ENCODE assay signal across 8 mouse cellular contexts in genomic region chr1:59592359-59592758, GRCm38 (mm10).
DNase-seq lines count a peak whose midpoint lies in the region; ATAC-seq and TF ChIP-seq lines count a peak whose summit lies in the region.

No protein-coding gene starts in this region.

- 0 out of 2 replicates have a peak, but pooled peaks cover 5% of the 10 kb centered on the region for H3K27me3 ChIP-seq in lung, embryonic 15.5 days
- H3K27me3 ChIP-seq in neural tube, embryonic 14.5 days (ENCODE audit: control insufficient read depth, insufficient read depth, low read length), result no peaks in the 10 kb centered on the region

- no peak overlapping the region for H3K9ac ChIP-seq in lung, embryonic 15.5 days
- no peak overlapping the region for H3K9ac ChIP-seq in neural tube, embryonic 14.5 days (replicated peaks; ENCODE audit: low read depth, low read length)

- intact Hi-C loops in left cerebral cortex, adult 2 months (cut with DNase I), result no loop called here

- no peaks in the 10 kb centered on the region for H3K9me3 ChIP-seq in lung, embryonic 15.5 days
- H3K9me3 ChIP-seq in neural tube, embryonic 14.5 days (ENCODE audit: control insufficient read depth, low read length), result no peaks in the 10 kb centered on the region

- no peak overlapping the region for H3K4me3 ChIP-seq in lung, embryonic 15.5 days
- no peak overlapping the region for H3K4me3 ChIP-seq in left cerebral cortex, adult 2 months
- H3K4me3 ChIP-seq in neural tube, embryonic 14.5 days (ENCODE audit: low read depth, low read length), result no peak overlapping the region

- WGBS in lung, embryonic 15.5 days, result 18% methylated on average over 10 of the region's 10 CpGs
- WGBS in neural tube, embryonic 14.5 days, result 6% methylated on average over 10 of the region's 10 CpGs

- H3K4me1 ChIP-seq in lung, embryonic 15.5 days, result peaks cover 36% of the 10 kb centered on the region
- no peaks in the 10 kb centered on the region for H3K4me1 ChIP-seq in neural tube, embryonic 14.5 days (ENCODE audit: control insufficient read depth, insufficient read depth, low read length)

- H3K36me3 ChIP-seq in lung, embryonic 15.5 days, result no peaks in the 10 kb centered on the region
- no peaks in the 10 kb centered on the region for H3K36me3 ChIP-seq in neural tube, embryonic 14.5 days (ENCODE audit: control insufficient read depth, insufficient read depth, low read length)

- H3K4me2 ChIP-seq in lung, embryonic 15.5 days, result peak overlapping the region; percentile 48
- H3K4me2 ChIP-seq in neural tube, embryonic 14.5 days (ENCODE audit: low read depth, low read length), result peak overlapping the region; percentile 19; the same call in 1 of the 2 replicates

- ATAC-seq in lung, embryonic 15.5 days (ENCODE audit: borderline replicate concordance, extremely low read depth, low FRiP score, low TSS enrichment), result no peak
- peak; percentile 56; the same call in 1 of the 2 replicates for ATAC-seq in neural tube, embryonic 14.5 days (ENCODE audit: low read depth)

- DNase-seq in adrenal gland, postnatal 14 days, result peak; percentile 29
- DNase-seq in adrenal gland, adult 8-10 months, result no peak
- no peak for DNase-seq in lung, adult 18-20 months
- peak; percentile 32 to 41 for DNase-seq in left cerebral cortex, adult 2 months (ENCODE audit: extremely low spot score in 1 of 2, low spot score in 2 of 2)
- no peak for DNase-seq in ovary, postnatal 14 days (ENCODE audit: low spot score)
- no peak for DNase-seq in kidney, postnatal 36 days

- H3K27ac ChIP-seq in lung, embryonic 15.5 days, result peak overlapping the region; percentile 76
- no peak overlapping the region for H3K27ac ChIP-seq in left cerebral cortex, adult 2 months
- no peak overlapping the region for H3K27ac ChIP-seq in neural tube, embryonic 14.5 days (ENCODE audit: low read depth, low read length)

- TF ChIP-seq CTCF in left cerebral cortex, adult 2 months (IDR thresholded peaks at IDR 0.05), result no peak

Comparison
In these comparisons a context has a peak if more than half of its experiments do, and no peak if none do; other contexts are left out.
1. DNase-seq: peak in adrenal gland, postnatal 14 days (single experiment) and left cerebral cortex, adult 2 months (2 of 2); none in adrenal gland, adult 8-10 months (single experiment), lung, adult 18-20 months (0 of 2), ovary, postnatal 14 days (single experiment) and kidney, postnatal 36 days (0 of 2).